Mouse (Mus musculus) kidney, embryonic 16.5 days (tissue): ENCODE measurements around the gene Gpr179. TPM values are rescaled to one million over a fixed set of nuclear protein-coding genes. Genes with fewer than 3 reads are reported as not detected.
"Not testable (repeated sequence)": the region's sequence is repeated elsewhere in the genome, so short reads cannot be mapped to it uniquely, and the experiment has no call there.

ENCODE experiments used
- ATAC-seq: fragments of 200-750 bp; cut with Nextera tagmentation; 2 replicates; pipeline ENCODE4 v1.8.0; 2017; ENCODE audit warnings: moderate TSS enrichment; ENCODE audit not compliant: low FRiP score, low TSS enrichment
- H3K27ac ChIP-seq: fragments of 300-500 bp; sonication (generic); 2 replicates; pipeline ENCODE4 v1.5.1; 2014; ENCODE audit warnings: low read length
- H3K27me3 ChIP-seq: fragments of 300-500 bp; sonication (generic); 2 replicates; pipeline ENCODE4 v1.6.1; 2014; ENCODE audit warnings: low read length, control low read depth, mixed read lengths; ENCODE audit not compliant: insufficient read depth
- H3K36me3 ChIP-seq: fragments of 300-500 bp; sonication (generic); 2 replicates; pipeline ENCODE4 v1.6.1; 2014; ENCODE audit warnings: low read length, control low read depth, mixed read lengths; ENCODE audit not compliant: insufficient read depth
- H3K4me1 ChIP-seq: fragments of 300-500 bp; sonication (generic); 2 replicates; pipeline ENCODE4 v1.6.1; 2014; ENCODE audit warnings: low read length, control low read depth, mixed read lengths; ENCODE audit not compliant: insufficient read depth
- H3K4me2 ChIP-seq: fragments of 300-500 bp; sonication (generic); replicated peaks from 2 replicates; pipeline ENCODE4 v1.6.1; 2014; ENCODE audit warnings: low read depth, low read length
- H3K4me3 ChIP-seq: fragments of 300-500 bp; sonication (generic); 2 replicates; pipeline ENCODE4 v1.5.1; 2014; ENCODE audit warnings: mild to moderate bottlenecking, low read length
- H3K9ac ChIP-seq: fragments of 300-500 bp; sonication (generic); replicated peaks from 2 replicates; pipeline ENCODE4 v1.6.1; 2014; ENCODE audit warnings: low read length
- H3K9me3 ChIP-seq: fragments of 300-500 bp; sonication (generic); 2 replicates; pipeline ENCODE4 v1.6.1; 2016; ENCODE audit warnings: low read length, control low read depth
- WGBS: fragments of 180-500 bp; shearing (Covaris S2); extraction: QIAGEN DNeasy Blood & Tissue Kit; methylation state at CpG from one replicate; pipeline ENCODE4 v1.1.7; 2014; 5-methylcytosine and 5-hydroxymethylcytosine counted together
- polyA plus RNA-seq: library from polyadenylated mRNA; unstranded; fragments of >200 nt; fragmentation: Nextera tagmentation; extraction: Ambion mirVana; gene quantifications from 2 replicates; pipeline ENCODE4 v1.2.1, GENCODE M21; 2015

Gpr179 gene
- polyA plus RNA-seq, 1 experiment from 2014 or later = 0.21 TPM

GRCm38 (mm10) chr11:97314110-97314509 is 37.8 kb downstream of the Gpr179 start:
- H3K36me3 ChIP-seq = no peaks in the 10 kb centered on the region
- no peak for ATAC-seq
- no peaks in the 10 kb centered on the region for H3K9me3 ChIP-seq
- H3K4me1 ChIP-seq = peaks cover 32% of the 10 kb centered on the region
- no peak overlapping the region for H3K4me2 ChIP-seq
- H3K27me3 ChIP-seq = no peaks in the 10 kb centered on the region
- 81% methylated on average over 3 of the region's 3 CpGs for WGBS
- no peak overlapping the region for H3K9ac ChIP-seq
- H3K4me3 ChIP-seq = no peak overlapping the region
- no peak overlapping the region for H3K27ac ChIP-seq

DNA sequence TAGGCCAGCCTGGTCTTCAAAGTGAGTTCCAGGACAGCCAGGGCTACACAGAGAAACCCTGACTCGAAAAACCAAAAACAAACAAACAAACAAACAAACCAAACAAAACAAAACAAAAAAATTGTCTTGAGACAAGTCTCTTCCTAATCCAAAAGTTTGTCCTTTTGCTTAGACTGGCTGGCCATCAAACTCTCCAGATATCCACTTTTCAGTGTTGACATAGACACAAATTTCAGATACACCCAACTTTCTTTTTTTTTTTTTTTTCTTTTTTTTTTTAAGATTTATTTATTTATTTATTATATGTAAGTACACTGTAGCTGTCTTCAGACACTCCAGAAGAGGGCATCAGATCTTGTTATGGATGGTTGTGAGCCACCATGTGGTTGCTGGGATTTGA is 39.0 kb downstream of the Gpr179 start:
- H3K27ac ChIP-seq, H3K4me2 ChIP-seq, H3K9ac ChIP-seq, H3K9me3 ChIP-seq, H3K4me3 ChIP-seq, ATAC-seq, H3K27me3 ChIP-seq, H3K36me3 ChIP-seq: not testable (repeated sequence)
- 76% methylated on average over 1 of the region's 1 CpGs for WGBS
- peaks cover 32% of the 10 kb centered on the region for H3K4me1 ChIP-seq

- WGBS = 4% methylated on average over 18 of the region's 18 CpGs
Measured at GRCm38 (mm10) chr11:97310895-97311631, 40.8 kb downstream of the Gpr179 start.

GRCm38 (mm10) chr11:97309911-97310571 is 41.8 kb downstream of the Gpr179 start:
- under 1% methylated on average over 25 of the region's 25 CpGs for WGBS
- no peaks in the 10 kb centered on the region for H3K27me3 ChIP-seq
- H3K36me3 ChIP-seq = no peaks in the 10 kb centered on the region
- no peaks in the 10 kb centered on the region for H3K9me3 ChIP-seq
- H3K4me1 ChIP-seq = peaks cover 22% of the 10 kb centered on the region
- H3K4me2 ChIP-seq = peak overlapping the region; percentile 56
- no peak overlapping the region for H3K27ac ChIP-seq
- H3K9ac ChIP-seq = peak overlapping the region; percentile 48
- peak overlapping the region; percentile 38 for H3K4me3 ChIP-seq
- ATAC-seq = peak; percentile 90

More at GRCm38 (mm10) chr11:97310895-97311631, 40.8 kb downstream of the Gpr179 start:
- Histone ChIP-seq H3K27me3 (no peaks in the 10 kb centered on the region), H3K36me3 (no peaks in the 10 kb centered on the region), H3K27ac (peak overlapping the region; percentile 65; the same call in 1 of the 2 replicates), H3K4me2 (peak overlapping the region; percentile 56), H3K4me3 (peak overlapping the region; percentile 38), H3K9ac (peak overlapping the region; percentile 68), H3K9me3 (no peaks in the 10 kb centered on the region), H3K4me1 (peaks cover 24% of the 10 kb centered on the region)
- ATAC-seq = no peak

DNA sequence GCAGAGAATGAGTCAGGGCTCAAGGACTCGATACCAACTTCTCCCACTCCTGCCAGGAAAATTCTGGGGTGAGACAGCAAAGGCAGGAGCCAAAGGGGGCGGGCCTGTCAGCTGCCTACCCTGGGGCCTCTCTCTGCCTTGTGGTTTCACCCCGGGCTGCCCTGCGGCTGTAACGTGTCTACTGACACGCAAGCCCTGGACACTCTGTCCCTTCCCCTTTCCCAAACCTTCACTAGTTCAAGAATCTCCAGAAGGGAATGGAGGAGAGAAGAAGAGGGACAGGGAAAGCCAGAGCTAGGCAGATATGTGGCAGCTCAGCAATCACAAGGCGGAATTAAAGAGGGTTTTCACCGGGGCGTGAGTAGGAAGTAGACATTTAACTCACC is 42.4 kb downstream of the Gpr179 start:
- Histone ChIP-seq H3K4me3 (peak overlapping the region; percentile 38), H3K9me3 (no peaks in the 10 kb centered on the region), H3K4me1 (peaks cover 22% of the 10 kb centered on the region), H3K9ac (peak overlapping the region; percentile 48), H3K27ac (no peak overlapping the region), H3K4me2 (peak overlapping the region; percentile 56), H3K27me3 (no peaks in the 10 kb centered on the region), H3K36me3 (no peaks in the 10 kb centered on the region)
- 4% methylated on average over 9 of the region's 9 CpGs for WGBS
- 0 out of 2 replicates have a peak, but pooled peaks have one; percentile 43 for ATAC-seq

DNA sequence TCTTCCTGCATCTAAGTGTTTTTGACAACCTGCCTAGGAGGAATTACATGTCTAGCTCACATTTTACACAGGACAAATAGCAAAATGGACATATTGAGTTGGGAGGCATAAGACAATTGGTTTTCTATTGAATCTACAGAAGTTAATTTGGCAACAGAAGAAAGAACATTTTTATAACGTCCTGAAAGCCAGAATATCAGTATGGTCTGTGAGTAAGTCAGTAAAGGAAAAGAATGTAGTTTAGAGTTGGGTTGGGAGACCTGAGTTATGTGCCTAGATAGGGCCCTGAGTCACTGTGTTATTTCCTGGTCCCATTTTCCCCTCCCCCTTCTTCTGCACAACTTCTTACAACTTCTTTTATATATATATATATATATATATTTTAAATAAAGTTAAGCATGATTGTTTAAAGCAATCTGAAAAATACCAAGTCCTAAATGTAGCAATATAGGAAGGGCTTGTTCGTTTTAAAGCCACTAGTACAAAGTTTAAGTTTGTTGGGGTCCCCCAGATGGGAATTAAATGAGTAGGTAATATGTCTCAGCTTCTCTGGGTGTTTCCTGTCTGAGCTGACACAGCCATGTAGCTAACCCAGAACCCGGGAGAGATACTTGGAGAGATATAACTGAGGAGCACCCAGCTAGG is 42.9 kb downstream of the Gpr179 start:
- H3K4me1 ChIP-seq = peaks cover 22% of the 10 kb centered on the region
- H3K27ac ChIP-seq = no peak overlapping the region
- no peaks in the 10 kb centered on the region for H3K36me3 ChIP-seq
- 42% methylated on average over 3 of the region's 3 CpGs for WGBS
- ATAC-seq = no peak
- H3K9ac ChIP-seq = peak overlapping the region; percentile 48
- peak overlapping the region; percentile 56 for H3K4me2 ChIP-seq
- H3K27me3 ChIP-seq = no peaks in the 10 kb centered on the region
- H3K9me3 ChIP-seq = no peaks in the 10 kb centered on the region
- peak overlapping the region; percentile 38 for H3K4me3 ChIP-seq

DNA sequence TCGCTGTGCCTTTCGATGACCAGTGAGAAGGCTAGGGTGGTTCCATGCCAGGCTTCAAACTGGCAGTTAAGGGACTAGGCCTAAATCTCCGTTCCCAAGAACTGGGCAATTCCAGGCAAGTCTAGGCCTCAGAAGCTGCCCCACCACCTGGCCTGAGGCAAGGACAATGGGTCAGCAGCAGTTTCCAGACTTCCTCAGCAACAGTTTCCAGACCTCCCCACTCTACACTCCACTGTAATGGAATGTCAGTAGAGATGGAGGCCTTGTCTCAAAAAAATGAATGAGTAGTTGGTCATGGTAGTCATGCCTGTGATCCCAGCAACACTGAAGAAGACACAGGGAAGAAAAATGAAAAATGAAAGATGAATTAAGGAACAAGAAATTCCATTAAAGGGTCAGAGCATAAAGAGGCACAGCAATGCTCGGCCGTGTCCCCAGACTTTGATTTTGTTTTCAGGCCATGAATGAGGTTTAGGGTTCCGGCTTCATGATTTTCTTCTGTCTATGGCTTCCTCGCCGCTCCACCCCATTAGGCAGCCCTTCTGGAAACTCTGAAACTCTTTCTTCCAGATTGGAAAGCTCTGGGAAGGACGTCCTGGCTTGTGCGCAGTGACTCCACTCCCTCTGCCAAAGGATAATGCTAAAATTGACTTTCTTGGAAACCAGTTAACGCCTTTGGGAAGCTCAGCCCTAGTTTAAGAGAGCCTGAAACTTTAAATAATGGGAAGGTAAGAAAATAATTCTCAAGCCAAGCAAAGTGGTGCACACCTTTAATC is 44.4 kb downstream of the Gpr179 start:
- H3K9me3 ChIP-seq = no peaks in the 10 kb centered on the region
- H3K27ac ChIP-seq = no peak overlapping the region

GRCm38 (mm10) chr11:97304631-97305030 is 47.2 kb downstream of the Gpr179 start:
- Histone ChIP-seq H3K36me3 (no peaks in the 10 kb centered on the region), H3K9me3 (no peaks in the 10 kb centered on the region), H3K27me3 (no peaks in the 10 kb centered on the region), H3K27ac (no peak overlapping the region), H3K4me2 (no peak overlapping the region), H3K4me3 (no peak overlapping the region), H3K4me1 (peaks cover 9% of the 10 kb centered on the region), H3K9ac (no peak overlapping the region)
- 60% methylated on average over 5 of the region's 5 CpGs for WGBS
- no peak for ATAC-seq

More for the DNA sequence above, 44.4 kb downstream of the Gpr179 start:
- H3K27me3 ChIP-seq = no peaks in the 10 kb centered on the region
- H3K4me3 ChIP-seq = no peak overlapping the region
- H3K36me3 ChIP-seq = no peaks in the 10 kb centered on the region
- peaks cover 22% of the 10 kb centered on the region for H3K4me1 ChIP-seq
- no peak overlapping the region for H3K4me2 ChIP-seq
- no peak overlapping the region for H3K9ac ChIP-seq
- no peak for ATAC-seq
- WGBS = 93% methylated on average over 11 of the region's 11 CpGs

GRCm38 (mm10) chr11:97302231-97302781 is 49.6 kb downstream of the Gpr179 start:
- Histone ChIP-seq H3K4me2 (no peak overlapping the region), H3K36me3 (no peaks in the 10 kb centered on the region), H3K27ac (peak overlapping the region; percentile 18; the same call in 1 of the 2 replicates), H3K9me3 (no peaks in the 10 kb centered on the region), H3K27me3 (no peaks in the 10 kb centered on the region), H3K4me1 (peaks cover 4% of the 10 kb centered on the region; the same call in 1 of the 2 replicates), H3K9ac (no peak overlapping the region), H3K4me3 (no peak overlapping the region)
- 30% methylated on average over 7 of the region's 7 CpGs for WGBS
- ATAC-seq = no peak
